Mouse (Mus musculus) liver, embryonic 16.5 days (tissue): ENCODE measurements around the gene Slc35e4. TPM values are rescaled to one million over a fixed set of nuclear protein-coding genes. Genes with fewer than 3 reads are reported as not detected.
A peak's percentile ranks its signal among the peaks of the same experiment; 100 is the strongest.

Source experiments
- ATAC-seq: fragments of 200-750 bp; cut with Nextera tagmentation; 2 replicates; pipeline ENCODE4 v1.8.0; 2017; ENCODE audit warnings: low read depth, mild to moderate bottlenecking, moderate number of reproducible peaks, moderate library complexity
- H3K27ac ChIP-seq: fragments of 300-500 bp; sonication (generic); 2 replicates; pipeline ENCODE4 v1.5.1; 2014; ENCODE audit warnings: mild to moderate bottlenecking, low read length
- H3K27me3 ChIP-seq: fragments of 300-500 bp; sonication (generic); 2 replicates; pipeline ENCODE4 v1.6.1; 2014; ENCODE audit warnings: low read depth, low read length, mixed read lengths; ENCODE audit not compliant: control insufficient read depth, insufficient read depth
- H3K36me3 ChIP-seq: fragments of 300-500 bp; sonication (generic); 2 replicates; pipeline ENCODE4 v1.6.1; 2014; ENCODE audit warnings: mild to moderate bottlenecking; ENCODE audit not compliant: control insufficient read depth, insufficient read depth
- H3K4me1 ChIP-seq: fragments of 300-500 bp; sonication (generic); 2 replicates; pipeline ENCODE4 v1.6.1; 2014; ENCODE audit warnings: low read depth, low read length, mixed read lengths; ENCODE audit not compliant: control insufficient read depth
- H3K4me2 ChIP-seq: fragments of 300-500 bp; sonication (generic); 2 replicates; pipeline ENCODE4 v1.6.1; 2014; ENCODE audit warnings: low read depth, low read length, mixed read lengths
- H3K4me3 ChIP-seq: fragments of 300-500 bp; sonication (generic); 2 replicates; pipeline ENCODE4 v1.5.1; 2014; ENCODE audit warnings: low read depth, mild to moderate bottlenecking, low read length
- H3K9ac ChIP-seq: fragments of 300-500 bp; sonication (generic); 2 replicates; pipeline ENCODE4 v1.6.1; 2014; ENCODE audit warnings: low read depth, low read length
- H3K9me3 ChIP-seq: fragments of 300-500 bp; sonication (generic); replicated peaks from 2 replicates; pipeline ENCODE4 v1.6.1; 2016; ENCODE audit warnings: low read length; ENCODE audit not compliant: control insufficient read depth
- WGBS: fragments of 180-500 bp; shearing (Covaris S2); extraction: QIAGEN DNeasy Blood & Tissue Kit; methylation state at CpG from one replicate; pipeline ENCODE4 v1.1.7; 2014; ENCODE audit not compliant: insufficient replicate concordance; 5-methylcytosine and 5-hydroxymethylcytosine counted together
- polyA plus RNA-seq: library from polyadenylated mRNA; unstranded; fragments of >200 nt; fragmentation: Nextera tagmentation; extraction: Ambion mirVana; gene quantifications from 2 replicates; pipeline ENCODE4 v1.2.1, GENCODE M21; 2015

Gene Slc35e4
- polyA plus RNA-seq, 1 experiment from 2014 or later, result 0.51 TPM

DNA sequence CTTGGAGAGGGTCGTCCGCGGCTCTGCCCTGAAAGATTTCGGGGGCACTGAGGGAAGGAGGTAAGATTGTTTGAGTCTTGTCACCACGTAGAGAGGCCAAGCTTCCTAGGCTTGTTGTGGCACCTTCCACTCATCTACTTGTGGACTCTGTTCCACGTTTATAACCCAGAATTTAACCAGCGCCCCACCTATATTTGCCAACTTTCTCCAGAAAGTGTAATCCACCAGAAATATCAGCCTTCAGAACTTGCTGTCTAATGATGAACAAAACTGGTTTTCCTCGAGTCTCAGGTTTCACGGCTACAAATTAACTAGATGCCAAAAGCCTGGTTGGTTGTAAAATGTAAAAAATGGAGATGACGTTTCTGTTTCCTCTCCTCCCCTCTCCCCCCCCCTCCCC is 19.0 kb downstream of the Slc35e4 start:
- Histone ChIP-seq H3K4me2 (peak overlapping the region; percentile 77), H3K27ac (no peak overlapping the region), H3K27me3 (no peaks in the 10 kb centered on the region), H3K36me3 (no peaks in the 10 kb centered on the region), H3K9ac (peak overlapping the region; percentile 14; the same call in 1 of the 2 replicates), H3K4me1 (peaks cover 7% of the 10 kb centered on the region), H3K4me3 (peak overlapping the region; percentile 59), H3K9me3 (no peaks in the 10 kb centered on the region)
- ATAC-seq, result no peak
- 3% methylated on average over 10 of the region's 10 CpGs for WGBS

DNA sequence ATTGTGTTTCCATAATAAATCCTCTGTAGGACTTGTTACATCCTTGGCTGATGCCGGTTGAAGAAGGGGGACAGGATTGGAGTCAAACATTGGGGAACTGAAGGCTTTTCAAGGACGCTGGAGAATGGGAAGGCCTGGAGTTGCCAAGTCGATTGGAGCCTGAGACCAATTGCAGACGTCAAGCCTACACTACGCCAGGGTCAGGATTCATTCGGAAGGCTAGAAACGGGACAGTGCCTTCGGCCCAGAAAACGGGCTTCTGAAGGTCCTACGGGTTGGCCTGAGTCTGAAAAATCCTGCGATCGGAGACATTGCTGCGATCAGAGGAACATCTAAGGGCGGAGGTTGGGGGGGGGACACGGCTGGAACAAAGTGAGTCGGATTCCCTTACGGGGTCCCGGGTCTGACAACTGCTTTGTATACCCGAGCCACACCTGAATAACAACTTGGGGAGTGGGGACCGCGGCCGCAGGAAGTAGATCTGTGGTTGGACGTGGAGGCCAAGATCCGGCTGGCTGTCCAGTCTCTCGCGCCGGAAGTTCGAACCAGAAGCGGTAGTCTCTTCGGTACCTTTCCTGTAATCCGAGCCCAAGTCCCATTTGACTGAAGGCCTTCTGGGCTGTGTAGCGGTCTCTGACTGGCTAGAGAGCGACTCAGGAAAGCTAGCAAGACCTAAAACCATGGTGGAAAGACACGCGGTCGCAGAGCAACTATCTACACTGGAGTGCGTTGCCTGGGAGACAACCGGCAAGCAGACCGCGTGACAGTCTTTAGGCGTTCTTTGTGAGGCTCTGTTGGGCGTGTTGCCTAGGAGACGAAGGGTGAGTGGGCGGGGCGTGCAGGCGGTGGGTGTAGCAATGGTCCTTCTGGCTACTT is 19.8 kb downstream of the Slc35e4 start, which contains the start of the genes 4921536K21Rik and Dusp18:
Gene 4921536K21Rik, minus strand, starts transcription at position 693 of the 876 bp plus-strand sequence.
Gene Dusp18, plus strand, starts transcription at position 835 of the 876 bp plus-strand sequence.
- ATAC-seq, result peak; percentile 94
- Histone ChIP-seq H3K4me3 (peak within 1 kb of the TSS; percentile 59), H3K36me3 (no peaks in the 10 kb centered on the region), H3K27me3 (no peaks in the 10 kb centered on the region), H3K4me1 (peaks cover 7% of the 10 kb centered on the region), H3K27ac (no peak within 1 kb of the TSS), H3K9me3 (no peaks in the 10 kb centered on the region), H3K9ac (peak within 1 kb of the TSS; percentile 14; the same call in 1 of the 2 replicates), H3K4me2 (peak within 1 kb of the TSS; percentile 77)
- 5% methylated on average over 46 of the region's 46 CpGs for WGBS

DNA sequence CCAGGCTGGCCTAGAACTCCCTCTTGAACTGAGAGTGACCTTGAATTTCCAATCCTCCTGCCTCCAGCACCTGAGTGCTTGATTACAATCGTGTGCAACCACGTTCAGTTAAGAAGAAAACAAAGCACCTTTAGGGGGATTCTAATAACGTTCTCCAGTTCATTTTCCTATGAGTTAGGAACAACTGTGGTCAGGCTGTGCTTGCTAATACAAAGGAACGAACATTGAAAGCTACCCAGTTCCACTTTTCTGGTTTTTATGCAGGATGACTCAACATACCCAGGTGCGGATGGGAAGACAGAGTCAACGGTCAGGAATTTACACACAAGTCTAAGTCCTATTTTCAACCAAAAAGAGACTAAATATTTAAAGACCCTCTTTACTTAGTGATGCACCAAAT is 20.5 kb downstream of the Slc35e4 start:
- Histone ChIP-seq H3K27me3 (no peaks in the 10 kb centered on the region), H3K4me1 (peaks cover 7% of the 10 kb centered on the region), H3K9me3 (no peaks in the 10 kb centered on the region), H3K4me3 (no peak overlapping the region), H3K36me3 (no peaks in the 10 kb centered on the region), H3K9ac (no peak overlapping the region), H3K27ac (no peak overlapping the region), H3K4me2 (no peak overlapping the region)
- 53% methylated on average over 6 of the region's 6 CpGs for WGBS
- no peak for ATAC-seq

DNA sequence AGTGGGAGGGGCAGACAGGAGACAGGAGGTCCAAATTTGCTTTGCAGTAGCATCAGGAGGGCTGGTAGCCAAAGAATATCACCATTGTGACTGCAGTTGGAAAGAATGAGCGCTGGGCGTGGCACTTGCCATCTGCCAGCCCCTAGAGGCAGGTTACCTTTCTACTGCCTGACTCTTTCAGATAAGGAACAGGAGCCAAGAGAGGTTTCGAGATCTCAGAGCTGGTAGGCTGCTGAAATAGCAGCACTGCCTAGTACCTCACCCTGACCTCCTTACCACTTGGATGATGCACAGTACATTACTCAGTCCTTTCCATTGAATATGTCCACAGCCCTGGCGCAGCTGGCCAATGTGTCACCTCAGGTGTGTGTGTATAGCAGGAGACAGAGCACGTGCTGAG is 27.1 kb downstream of the Slc35e4 start:
- 42% methylated on average over 5 of the region's 5 CpGs for WGBS
- peak; percentile 75 for ATAC-seq
- H3K4me2 ChIP-seq, result no peak overlapping the region
- H3K4me3 ChIP-seq, result no peak overlapping the region
- H3K9me3 ChIP-seq, result no peaks in the 10 kb centered on the region
- H3K9ac ChIP-seq, result no peak overlapping the region
- H3K27ac ChIP-seq, result no peak overlapping the region
- H3K36me3 ChIP-seq, result no peaks in the 10 kb centered on the region
- peaks cover 8% of the 10 kb centered on the region for H3K4me1 ChIP-seq
- H3K27me3 ChIP-seq, result no peaks in the 10 kb centered on the region

DNA sequence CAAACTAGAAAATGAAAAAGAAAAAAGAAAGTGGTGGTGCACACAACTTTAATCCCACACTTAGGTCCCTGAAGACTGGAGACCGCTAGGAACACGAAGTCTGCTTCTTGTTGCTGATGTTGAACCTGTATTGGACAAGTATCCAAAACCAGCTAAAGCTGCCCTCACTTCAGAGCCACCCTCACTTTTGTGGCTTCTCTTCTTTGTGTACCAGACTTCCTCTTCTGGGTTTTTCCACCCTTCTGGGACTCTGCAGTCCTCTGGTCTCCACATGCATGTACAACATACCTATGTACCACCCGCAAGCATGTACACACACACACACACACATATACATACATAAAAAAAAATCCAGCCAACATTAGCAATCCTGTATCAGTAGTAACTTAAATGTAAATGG is 30.8 kb downstream of the Slc35e4 start:
- H3K4me2 ChIP-seq, result no peak overlapping the region
- no peak overlapping the region for H3K9ac ChIP-seq
- no peaks in the 10 kb centered on the region for H3K27me3 ChIP-seq
- no peak overlapping the region for H3K4me3 ChIP-seq
- peaks cover 8% of the 10 kb centered on the region for H3K4me1 ChIP-seq
- H3K27ac ChIP-seq, result no peak overlapping the region
- WGBS, result 46% methylated on average over 3 of the region's 3 CpGs
- no peak for ATAC-seq
- H3K36me3 ChIP-seq, result no peaks in the 10 kb centered on the region
- H3K9me3 ChIP-seq, result no peaks in the 10 kb centered on the region

DNA sequence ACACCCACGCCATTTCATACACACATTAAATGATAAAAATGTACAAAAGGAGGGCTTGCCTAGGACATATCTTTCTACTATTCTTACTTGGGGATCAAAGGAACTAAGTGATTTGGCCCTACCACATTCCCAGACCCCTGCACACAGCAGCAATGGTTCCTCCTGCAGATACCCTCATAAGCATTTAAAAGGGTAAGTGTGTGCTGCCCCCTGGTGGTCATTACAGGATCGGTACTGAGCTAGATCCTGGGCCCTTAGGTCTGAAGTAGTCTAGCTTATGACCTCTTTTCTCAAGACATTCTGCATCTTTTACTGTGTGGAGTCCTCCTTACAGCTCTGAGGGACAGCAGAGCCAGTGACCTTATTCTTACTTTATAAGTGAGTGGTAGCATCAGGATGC is 34.6 kb downstream of the Slc35e4 start:
- Histone ChIP-seq H3K4me1 (no peaks in the 10 kb centered on the region), H3K27ac (no peak overlapping the region), H3K27me3 (no peaks in the 10 kb centered on the region), H3K9ac (no peak overlapping the region), H3K36me3 (no peaks in the 10 kb centered on the region), H3K4me2 (no peak overlapping the region), H3K4me3 (no peak overlapping the region), H3K9me3 (no peaks in the 10 kb centered on the region)
- ATAC-seq, result no peak
- WGBS, result 40% methylated on average over 2 of the region's 2 CpGs

DNA sequence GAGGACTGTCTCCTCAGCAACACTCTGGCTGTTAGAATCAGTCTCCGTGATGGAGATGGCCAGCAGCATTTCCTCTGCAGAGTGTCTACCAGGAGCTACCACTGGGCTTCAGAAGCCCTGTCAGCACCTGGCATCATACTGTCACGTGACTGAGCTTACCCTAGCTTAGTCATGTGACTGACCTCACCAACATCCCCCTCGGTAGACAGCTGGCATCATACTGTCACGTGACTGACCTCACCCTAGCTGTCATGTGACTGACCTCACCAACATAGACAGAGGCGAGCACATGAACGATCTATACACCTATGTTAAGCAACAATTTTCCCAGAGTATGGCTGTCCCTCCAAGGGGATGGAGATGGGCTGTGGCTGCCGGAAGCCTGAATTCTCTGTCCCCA is 35.8 kb downstream of the Slc35e4 start:
- H3K4me3 ChIP-seq, result no peak overlapping the region
- no peak overlapping the region for H3K9ac ChIP-seq
- no peaks in the 10 kb centered on the region for H3K4me1 ChIP-seq
- H3K27ac ChIP-seq, result no peak overlapping the region
- ATAC-seq, result no peak
- no peak overlapping the region for H3K4me2 ChIP-seq
- no peaks in the 10 kb centered on the region for H3K27me3 ChIP-seq
- H3K36me3 ChIP-seq, result no peaks in the 10 kb centered on the region
- H3K9me3 ChIP-seq, result no peaks in the 10 kb centered on the region
- whole genome bisulfite sequencing, result 57% methylated on average over 7 of the region's 7 CpGs

DNA sequence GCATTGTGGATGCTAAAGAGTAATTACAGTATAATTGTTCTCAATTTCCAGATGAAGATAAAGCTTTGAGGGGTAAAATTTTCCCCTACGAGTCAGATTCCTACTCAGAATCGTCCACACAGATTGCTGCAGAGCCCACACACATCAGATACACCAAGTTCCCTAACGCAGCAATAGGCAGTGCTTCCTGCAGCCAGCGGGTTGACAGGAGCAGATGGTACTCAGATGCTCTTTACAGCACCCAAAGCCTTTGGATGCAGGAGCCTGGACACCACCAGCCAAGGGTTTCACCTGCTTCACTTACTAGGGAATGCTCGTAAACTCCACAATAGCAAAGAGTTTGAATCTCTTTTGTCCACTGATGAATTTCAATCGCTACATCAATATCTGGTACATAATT is 38.0 kb downstream of the Slc35e4 start:
- no peaks in the 10 kb centered on the region for H3K4me1 ChIP-seq
- H3K36me3 ChIP-seq, result no peaks in the 10 kb centered on the region
- ATAC-seq, result no peak
- no peak overlapping the region for H3K27ac ChIP-seq
- no peak overlapping the region for H3K9ac ChIP-seq
- H3K4me2 ChIP-seq, result no peak overlapping the region
- no peak overlapping the region for H3K4me3 ChIP-seq
- H3K27me3 ChIP-seq, result no peaks in the 10 kb centered on the region
- WGBS, result 49% methylated on average over 6 of the region's 6 CpGs
- H3K9me3 ChIP-seq, result no peaks in the 10 kb centered on the region

DNA sequence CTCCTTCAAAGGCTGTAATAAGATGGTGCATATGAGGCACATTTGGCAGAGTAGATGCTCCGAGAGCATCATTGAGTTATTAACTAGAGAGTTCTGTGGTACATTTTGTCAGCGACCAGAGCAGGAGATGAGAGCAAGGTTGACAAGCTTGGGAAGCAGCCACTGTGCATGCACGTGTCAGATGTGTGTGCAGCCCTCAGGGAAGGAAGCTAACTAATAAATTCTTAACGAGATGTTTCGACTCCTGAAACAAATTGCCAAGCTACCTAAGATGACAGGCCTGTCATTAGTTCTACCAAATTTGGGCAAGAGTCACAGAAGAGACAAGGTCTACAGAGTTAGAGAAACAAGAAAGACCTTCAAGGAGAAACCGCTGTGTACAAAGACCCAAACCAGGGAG is 50.1 kb downstream of the Slc35e4 start:
- 34% methylated on average over 6 of the region's 6 CpGs for WGBS

More for the DNA sequence above, 50.1 kb downstream of the Slc35e4 start:
- Histone ChIP-seq H3K4me1 (peaks cover 10% of the 10 kb centered on the region), H3K4me2 (peak overlapping the region; percentile 64), H3K27me3 (peaks cover 25% of the 10 kb centered on the region), H3K9me3 (no peaks in the 10 kb centered on the region), H3K4me3 (peak overlapping the region; percentile 40), H3K9ac (no peak overlapping the region), H3K36me3 (no peaks in the 10 kb centered on the region), H3K27ac (no peak overlapping the region)
- no peak for ATAC-seq
